Mouse (Mus musculus): Measurements from ENCODE around the gene Tmtc4.

Tmtc4 gene

DNA sequence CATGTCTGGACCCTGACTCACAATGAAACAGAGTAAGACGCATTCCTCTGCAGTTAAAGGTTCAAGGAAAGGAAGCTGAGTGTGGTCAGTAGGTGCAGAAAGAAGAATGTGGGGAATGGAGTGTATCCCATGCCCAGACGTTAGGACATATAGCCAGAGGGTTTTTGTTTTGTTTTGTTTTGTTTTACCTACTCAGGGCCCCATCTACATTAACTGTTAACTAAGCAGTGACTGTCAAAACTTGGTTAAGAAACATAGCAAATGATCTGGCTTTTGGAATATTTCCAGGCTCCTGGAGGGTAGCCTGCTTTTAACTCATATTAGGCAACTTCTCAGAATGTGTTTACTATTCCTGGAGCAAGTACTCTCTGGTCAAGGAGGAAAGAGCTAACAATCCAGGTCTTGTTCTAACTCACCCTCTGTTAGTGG lies 79.9 kb downstream of the Tmtc4 start:
- peak; percentile 93 for DNase-seq (ENCODE audit: extremely low read depth, low read depth, low spot score)

DNA sequence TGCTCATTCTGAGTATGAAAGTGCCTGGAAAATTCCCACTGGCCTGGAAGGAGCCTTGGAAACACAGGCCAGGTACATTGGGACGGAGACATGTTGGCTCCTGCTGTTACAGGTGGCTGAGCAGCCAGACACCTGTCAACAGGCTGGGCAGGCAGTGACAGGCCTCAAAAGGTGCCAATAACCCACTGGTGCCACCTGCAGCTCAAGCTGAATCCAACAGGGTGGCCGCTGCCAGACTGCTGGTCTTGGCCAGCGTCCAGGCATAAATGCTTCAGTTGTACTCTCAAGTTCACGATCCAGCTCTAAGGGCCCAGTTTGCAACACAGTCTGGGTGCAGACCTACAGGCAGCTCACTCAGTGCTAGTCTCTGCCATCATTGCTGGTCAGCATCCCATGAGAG lies 81.0 kb downstream of the Tmtc4 start:
- DNase-seq (ENCODE audit: extremely low read depth, low read depth, low spot score): peak; percentile 84

DNA sequence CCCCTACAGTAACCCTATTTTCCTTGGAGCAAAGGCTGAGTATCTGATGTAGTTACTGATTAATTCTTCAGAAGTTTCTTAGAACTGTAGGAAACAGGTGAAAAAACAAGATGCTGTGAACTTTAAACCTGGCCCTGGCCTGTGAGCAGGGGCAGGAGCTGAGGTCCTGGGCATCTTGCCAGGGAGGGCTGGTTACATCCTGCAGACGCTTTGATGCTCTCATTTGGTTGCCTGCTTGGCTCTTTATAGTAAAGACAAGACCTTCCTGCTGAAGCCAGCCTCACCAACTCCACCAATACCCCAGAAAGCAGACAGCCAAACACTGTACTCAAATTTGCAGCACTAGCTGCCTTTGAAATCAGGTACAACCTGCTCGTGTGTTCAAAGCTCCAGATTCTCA lies 81.7 kb downstream of the Tmtc4 start:
- DNase-seq (ENCODE audit: extremely low read depth, low read depth, low spot score): no peak

DNA sequence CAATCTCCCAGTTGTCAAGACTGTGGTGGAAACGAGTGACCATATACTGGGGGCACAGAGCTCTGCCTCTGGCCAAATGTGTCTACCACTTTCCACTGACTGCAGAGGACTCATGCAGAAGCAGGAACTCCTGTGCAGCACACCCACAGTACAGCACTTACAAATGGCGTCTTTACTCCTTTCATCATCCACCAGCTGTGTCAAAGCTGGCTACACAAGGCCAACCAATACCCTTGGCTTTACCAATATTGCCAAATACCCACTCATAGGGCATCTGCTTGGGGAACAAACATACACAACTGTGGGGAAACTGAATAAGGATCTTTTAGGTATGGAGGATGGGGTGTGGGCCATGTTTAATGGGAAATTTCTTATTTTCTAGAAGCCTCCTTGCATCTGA lies 82.1 kb downstream of the Tmtc4 start:
- DNase-seq (ENCODE audit: extremely low read depth, low read depth, low spot score): no peak

DNA sequence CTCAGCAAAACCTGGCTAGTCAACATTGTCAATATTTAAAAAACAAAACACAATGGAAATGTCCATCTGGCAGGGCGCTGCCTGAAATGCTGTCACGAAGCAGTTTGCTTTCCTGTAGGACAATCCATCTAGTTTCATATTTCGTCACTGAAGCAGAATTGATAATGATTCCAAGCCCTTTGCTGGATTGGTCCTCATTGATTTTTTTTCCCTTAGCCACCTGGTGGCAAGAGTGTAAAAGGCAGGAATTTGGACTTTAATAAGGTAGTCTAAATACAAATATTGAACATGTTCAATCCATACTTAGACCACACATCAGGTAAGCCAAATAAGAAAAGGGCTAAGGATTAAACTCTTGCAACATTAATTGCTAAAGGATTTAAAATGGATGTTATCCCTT lies 82.7 kb downstream of the Tmtc4 start:
- DNase-seq (ENCODE audit: extremely low read depth, low read depth, low spot score): no peak

DNA sequence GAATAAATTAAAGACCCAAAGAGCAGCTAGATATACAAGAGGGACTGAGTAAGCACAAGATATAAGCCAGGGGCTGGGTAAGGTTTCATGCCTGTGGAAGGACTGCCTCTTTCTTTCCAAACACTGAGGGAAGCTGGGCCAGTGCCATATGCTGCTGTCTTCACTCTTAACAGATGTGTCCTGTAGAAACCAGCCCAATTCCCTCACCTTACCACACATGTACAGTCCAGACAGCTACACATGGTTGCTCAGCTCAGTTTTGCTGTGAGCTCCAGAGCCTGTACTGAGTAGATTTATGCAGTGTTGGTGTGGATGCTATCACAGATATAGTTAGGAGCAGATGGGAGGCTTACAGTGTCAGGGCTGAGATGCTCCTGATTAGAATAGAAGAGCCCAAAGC lies 83.2 kb downstream of the Tmtc4 start:
- DNase-seq (ENCODE audit: extremely low read depth, low read depth, low spot score): no peak

DNA sequence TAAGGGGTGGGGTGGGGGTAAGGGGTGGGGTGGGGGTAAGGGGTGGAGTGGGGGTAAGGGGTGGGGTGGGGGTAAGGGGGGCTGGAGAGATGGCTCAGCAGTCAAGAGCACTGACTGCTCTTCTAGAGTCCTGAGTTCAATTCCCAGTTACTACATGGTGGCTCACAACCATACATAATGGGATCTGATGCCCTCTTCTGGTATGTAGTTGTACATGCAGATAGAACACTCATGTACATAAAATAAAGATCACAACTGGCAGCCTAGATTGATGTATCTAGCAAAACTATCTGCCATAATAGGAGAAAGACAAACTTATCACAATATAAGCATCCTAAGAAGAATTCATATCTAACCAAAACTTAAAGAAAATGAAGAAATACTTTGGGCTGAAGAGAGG lies 85.3 kb downstream of the Tmtc4 start:
- no peak for DNase-seq (ENCODE audit: extremely low read depth, low read depth, low spot score)

DNA sequence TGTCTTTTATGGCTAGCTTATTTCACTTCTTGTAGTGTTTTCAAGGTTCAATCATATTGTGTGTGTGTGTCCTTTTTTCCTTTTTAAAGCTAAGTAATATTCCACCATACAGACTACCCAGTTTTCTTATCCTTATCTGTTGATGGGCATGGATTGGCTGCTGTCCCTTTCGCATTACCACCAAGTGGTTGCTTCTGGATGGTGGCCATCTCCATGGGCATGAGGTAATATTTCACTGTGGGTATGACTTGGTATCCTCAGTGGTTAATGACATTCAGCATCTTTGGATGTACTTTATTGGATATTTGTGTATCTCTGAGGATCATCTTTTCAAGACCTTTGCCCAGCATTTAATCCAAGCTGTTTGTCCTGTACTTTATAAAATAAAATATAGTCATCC lies 87.7 kb downstream of the Tmtc4 start:
- no peak for DNase-seq (ENCODE audit: extremely low read depth, low read depth, low spot score)

DNA sequence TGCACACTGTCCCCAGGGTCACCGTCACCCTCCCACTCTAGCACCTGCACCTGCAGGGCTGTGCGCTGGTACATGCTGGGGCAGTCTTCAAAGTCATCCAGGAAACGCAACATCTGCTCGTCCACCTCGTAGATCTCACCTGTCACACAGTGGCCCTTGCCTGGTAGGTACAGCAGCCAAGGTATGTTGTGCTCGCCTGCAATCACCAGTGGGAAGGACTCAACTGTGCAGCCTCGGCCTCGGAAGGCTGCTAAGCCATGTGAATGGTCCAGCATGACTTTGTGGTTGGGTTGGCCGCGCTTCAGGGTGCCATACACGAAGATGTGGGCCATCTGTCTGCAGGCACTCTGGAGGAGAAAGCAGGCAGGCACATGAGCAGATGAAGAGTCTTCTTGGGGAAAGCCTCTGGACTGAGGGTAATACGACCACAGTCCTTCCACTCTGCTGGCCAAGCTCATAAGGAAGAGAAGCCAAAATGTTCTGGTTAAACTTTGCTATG lies 92.3 kb downstream of the Tmtc4 start:
- DNase-seq (ENCODE audit: extremely low read depth, low read depth, low spot score): no peak

DNA sequence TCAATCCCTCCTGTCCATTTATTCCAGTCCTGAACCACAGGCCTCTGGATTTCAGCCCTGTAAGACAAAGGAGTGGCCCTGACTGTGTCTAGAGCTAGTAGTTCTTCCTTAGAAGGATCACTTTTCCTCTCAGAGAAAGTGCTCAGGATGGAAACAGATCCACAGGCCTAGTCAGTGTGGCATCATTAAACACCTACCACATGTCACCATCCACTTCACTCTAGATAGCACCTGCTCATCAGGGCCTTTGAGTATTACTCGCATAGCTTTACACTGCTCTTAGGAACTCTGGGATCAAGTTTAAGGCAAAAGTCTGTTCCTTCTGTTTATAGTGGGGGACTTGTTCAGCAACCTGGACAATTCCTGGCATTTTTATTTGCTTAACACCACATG lies 95.4 kb downstream of the Tmtc4 start:
- DNase-seq (ENCODE audit: extremely low read depth, low read depth, low spot score): no peak

DNA sequence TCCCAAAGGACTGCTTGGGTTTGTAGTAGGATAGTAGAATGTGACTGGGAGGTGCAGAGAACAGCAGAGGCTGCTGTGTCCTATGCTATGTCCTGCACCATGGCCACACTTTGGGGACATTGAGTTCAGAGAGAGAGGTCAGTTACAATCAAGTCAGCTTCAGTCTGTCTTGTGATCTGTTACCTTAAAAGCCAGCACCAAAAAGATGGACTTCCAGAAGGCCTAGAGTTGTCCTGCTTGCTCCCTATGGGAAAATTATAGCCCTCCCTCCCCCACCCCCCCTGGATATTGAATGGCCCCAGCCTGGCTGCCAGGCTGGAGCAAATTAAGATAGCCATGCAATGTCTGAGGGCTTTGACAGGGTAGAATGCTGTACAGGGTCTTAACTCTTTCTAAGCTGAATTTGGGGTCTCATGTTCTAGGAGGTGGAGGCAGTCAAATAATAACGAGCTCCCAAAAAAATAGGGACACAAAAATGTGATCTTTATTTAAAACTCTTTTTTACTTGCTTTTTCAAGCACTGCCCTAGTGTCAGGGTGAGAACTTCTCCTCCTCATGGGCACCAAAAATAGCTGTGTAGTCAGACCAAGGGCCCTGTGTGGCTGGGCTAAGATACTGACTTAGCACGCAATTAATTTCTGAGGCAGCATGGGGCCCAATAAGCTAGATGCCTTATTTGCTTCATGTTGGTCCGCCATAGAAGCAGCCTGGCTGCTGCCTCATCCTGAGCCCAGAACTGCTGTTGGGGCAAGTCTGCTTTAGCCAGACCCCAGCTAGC lies 95.9 kb downstream of the Tmtc4 start:
- DNase-seq (ENCODE audit: extremely low read depth, low read depth, low spot score): no peak

DNA sequence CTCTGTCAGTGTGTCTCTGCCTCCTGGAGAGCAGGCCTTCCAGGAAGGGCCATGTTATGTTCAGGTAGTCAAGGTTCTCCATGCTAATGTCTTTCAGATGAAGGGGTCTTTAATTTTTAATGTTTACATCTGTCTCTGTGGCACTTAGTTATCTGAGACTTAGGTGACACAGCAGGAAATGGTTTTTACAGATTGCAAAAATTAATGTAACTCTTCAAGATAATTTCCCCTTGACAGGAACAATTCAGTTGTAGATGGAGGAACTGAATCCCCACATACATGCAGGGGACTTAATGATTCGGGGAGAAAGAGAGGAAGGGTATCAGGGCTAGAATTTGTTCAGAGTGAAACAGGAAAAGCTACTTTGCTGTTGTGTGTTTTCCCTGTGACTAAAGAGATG lies 96.6 kb downstream of the Tmtc4 start:
- DNase-seq (ENCODE audit: extremely low read depth, low read depth, low spot score): no peak

DNA sequence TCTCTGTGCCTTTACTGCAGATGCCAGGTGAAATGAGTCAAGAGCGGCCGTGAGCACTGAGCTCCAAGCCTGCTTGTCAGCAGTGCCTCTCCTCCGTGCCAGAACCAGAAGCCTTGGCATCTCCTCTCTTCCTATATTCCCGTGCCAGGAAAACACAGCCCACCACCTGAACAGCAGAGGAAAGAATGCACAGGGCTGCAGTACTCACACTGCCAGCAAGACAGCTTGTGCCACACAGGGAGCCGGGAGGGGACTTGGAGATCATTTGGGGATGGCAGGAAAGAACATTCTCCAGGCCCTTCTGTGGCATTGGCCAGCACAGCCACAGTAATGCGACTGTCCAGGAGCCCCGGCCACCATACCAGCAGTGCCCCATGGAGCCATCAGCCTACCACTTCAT lies 97.9 kb downstream of the Tmtc4 start:
- no peak for DNase-seq (ENCODE audit: extremely low read depth, low read depth, low spot score)

DNA sequence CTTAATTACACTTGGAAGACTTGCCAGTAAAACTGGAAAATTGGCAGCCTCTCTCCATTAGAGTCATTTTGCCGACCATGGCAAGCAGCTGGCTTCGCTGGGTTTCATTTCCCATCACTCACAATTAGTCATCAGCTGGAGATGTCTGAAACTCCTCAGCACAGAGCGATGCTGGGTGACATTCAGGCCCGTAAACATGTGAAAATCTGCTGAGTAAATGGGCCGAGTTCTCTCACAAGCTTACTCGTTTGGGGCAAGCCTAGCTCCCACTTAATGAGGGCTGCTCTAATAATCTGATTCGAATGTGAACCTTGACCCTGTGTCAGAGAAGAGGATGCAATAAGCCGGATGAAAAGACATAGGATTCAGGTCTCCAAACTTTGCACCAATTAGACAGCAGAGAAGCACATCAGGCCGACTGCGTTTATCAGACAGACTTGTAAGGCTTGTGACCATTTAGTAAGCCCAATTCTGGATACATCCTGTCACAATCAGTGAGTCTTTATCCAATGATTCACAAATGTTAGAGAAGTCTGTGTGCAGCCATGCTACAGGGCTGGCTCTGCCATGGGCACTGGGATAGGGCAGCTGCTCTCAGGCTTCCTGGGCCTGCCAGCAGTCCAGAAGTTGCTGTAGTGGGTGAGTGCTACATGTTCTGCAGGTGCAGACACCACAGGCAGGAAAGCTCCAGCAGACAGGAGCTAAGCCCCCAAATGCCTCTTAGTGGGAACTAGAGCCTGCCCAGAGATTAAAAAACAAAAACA lies 99.8 kb downstream of the Tmtc4 start:
- DNase-seq (ENCODE audit: extremely low read depth, low read depth, low spot score): no peak

DNA sequence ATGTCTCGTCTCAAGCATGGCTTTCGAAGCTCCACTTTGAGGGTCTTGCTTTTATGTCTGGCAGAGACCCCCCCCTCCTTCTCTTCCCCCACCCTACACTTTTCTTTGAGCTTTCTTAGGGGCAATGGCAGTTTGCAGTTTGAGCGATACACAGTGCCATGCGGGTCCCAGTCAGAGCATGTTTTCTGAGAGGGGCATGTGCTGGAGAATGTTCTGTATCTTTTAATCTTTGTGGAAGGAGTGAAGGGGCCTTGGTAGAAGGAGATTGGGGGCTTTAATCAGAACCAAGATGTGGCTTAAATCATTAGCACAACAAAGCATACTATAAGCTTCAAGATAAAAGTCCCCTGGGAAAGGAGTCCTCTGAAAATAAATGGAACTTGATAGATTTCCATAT lies 100.4 kb downstream of the Tmtc4 start:
- no peak for DNase-seq (ENCODE audit: extremely low read depth, low read depth, low spot score)

DNA sequence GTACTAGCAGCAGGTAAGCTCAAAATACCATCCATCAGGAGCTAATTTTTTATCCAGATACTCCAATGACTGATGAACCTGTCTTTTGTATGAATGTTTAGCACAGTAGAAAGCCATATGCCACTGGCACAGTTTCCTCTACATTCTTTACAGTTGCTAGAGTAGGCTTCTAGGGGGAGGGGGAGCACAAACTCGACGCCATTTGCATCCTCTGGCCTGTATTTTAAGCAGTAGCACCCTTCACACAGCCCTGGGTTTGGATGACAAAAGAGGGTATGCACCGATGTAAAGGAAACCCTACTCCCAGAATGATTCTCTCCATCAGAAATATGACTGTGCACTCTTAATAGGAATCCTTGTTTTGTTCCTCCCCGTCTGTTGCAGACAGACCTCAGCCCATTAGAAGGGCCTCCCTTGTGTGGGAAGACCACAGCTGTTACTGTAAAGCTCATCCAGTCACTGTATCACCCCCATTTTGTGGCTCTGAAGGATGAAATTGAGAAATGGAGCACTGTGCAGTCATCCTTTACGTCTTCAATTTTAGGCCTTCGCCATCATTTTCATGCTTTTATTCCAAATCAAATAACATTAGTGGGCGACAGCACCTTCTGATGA lies 100.9 kb downstream of the Tmtc4 start:
- DNase-seq (ENCODE audit: extremely low read depth, low read depth, low spot score): no peak

DNA sequence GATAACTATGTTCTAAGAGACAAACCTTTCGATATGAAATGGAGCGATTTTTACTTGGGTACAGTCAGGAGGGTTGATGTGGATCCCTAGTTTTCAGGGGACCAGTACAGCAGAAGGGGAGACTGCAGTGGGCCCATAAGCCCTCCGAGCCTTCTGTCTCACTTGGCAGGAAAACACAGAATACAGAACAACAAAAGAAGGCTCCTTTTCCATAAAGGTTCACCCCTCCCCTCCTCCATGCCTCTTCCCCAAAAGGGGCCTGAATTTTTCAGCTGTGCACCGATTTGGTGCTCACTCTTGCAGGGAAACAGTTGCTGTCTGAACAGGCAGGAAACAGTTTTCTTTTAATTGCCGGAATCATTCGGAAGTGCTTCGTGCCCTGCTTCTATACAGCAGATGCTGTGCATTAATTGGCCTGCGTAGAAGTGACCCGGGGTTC lies 101.6 kb downstream of the Tmtc4 start:
- no peak for DNase-seq (ENCODE audit: extremely low read depth, low read depth, low spot score)

DNA sequence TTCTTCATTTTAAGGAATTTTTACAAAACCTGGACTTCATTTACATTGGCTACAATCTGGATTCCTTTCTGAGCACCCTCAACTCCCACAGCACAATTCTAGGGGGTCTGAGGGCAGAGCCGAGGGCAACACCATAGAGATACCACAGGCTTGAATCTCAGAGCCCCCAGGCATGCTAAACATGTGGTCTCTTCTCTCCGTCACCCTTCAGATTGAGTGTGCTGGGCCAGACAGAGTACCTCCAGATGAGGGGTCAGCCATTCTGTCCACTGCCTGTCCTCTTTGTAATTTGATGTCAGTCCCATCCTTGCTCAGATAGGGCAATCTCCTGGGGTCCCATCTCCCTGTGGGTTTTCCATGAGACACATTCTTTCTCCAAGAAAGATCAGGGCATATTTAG lies 102.1 kb downstream of the Tmtc4 start:
- no peak for DNase-seq (ENCODE audit: extremely low read depth, low read depth, low spot score)

DNA sequence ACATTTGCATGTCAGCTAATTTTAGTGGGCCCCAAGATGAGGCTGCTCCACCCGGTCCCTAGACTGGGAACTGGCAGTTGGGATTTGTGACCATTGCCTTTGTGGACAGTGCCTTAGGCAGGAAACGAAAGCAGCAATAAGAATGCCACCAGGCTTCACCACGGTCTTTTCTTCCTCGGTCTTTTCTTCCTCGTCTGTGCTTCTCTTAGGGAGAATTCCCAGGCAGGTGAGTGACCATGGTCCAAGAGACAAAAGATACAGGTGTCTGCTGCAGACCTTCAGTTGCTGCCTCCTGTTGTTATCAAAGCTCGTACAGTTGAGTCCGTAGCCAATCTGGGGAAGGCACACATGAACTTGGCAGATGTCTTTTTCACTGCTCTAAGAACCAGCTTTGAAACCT lies 103.5 kb downstream of the Tmtc4 start:
- no peak for DNase-seq (ENCODE audit: extremely low read depth, low read depth, low spot score)

DNA sequence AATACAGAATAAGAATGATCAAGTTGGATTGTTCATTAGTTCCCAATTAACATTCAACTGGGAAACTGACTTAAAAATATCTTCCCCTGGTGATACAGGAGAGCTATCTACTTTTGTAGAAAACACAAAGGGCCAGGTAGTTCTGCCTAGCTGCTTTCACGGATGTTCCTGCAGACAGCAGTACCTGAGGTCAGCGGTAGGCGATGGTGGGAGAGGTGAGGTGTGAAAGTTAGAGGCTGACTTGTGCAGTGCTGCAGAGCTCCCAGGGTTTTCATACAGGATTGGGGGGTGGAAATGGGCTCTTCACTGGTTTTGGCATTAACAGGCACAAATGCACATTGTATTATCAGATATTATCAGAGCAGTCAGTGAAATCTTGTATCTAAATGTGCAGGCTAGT lies 106.0 kb downstream of the Tmtc4 start:
- DNase-seq (ENCODE audit: extremely low read depth, low read depth, low spot score): no peak

DNA sequence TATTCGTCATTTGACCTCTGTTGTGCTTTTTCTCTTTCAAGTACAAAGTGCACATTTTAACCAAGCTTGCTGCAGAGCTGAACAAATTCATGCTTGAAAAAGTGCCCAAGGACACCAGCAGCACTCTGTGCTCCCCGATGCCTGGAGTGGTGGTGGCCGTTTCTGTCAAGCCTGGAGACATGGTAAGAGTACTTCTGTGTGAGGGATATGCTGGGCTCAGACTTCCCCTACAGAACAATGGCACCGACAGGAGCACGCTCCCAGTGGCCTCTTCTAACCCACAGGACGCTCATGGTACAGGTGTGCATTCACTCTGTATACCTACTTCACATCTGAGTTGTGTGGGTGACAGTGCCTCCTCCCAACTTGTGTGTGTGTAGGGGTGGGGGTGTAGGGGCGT lies 107.1 kb downstream of the Tmtc4 start:
- no peak for DNase-seq (ENCODE audit: extremely low read depth, low read depth, low spot score)

DNA sequence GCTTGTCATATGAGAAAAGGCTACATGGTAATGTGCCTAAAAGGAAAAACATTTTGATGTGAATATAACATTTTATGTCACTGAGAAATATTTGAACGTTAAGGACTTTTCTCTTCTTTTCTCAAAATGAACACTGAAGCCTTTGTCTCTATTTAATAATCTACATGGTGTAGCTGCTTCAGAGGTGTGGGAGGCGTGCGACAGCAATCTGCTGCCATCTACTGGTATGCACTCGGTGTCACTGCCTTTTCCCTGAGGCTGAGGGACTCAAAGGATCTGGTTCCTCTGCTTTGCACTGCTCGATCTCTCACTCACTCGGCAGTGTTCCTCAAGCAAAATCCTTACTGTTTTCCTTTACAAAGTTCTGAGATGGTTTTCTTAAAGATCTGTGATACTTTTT lies 107.7 kb downstream of the Tmtc4 start:
- DNase-seq (ENCODE audit: extremely low read depth, low read depth, low spot score): peak; percentile 11

All from fat pad, adult 2 months (tissue).